Mouse (Mus musculus) heart, postnatal 0 days (tissue): ENCODE results near the gene Hras.

Experiments
- CTCF ChIP-seq: IDR thresholded peaks from 2 replicates; pipeline ENCODE4 v1.5.1; 2016; ENCODE audit warnings: antibody characterized with exemption, control low read depth, low read depth
- EP300 ChIP-seq: IDR thresholded peaks from 2 replicates; pipeline ENCODE4 v1.6.1; 2016; ENCODE audit warnings: antibody characterized with exemption, low read depth

GRCm38 (mm10) chr7:141155362-141155761, 38.4 kb downstream of the Hras start:
- TF ChIP-seq CTCF (no peak), EP300 (no peak)
